Mouse (Mus musculus) midbrain, embryonic 15.5 days (tissue): ENCODE data around the gene Gas7. TPM values are rescaled to one million over a fixed set of nuclear protein-coding genes. Genes with fewer than 3 reads are reported as not detected.

ENCODE experiments used
- ATAC-seq: fragments of 200-750 bp; cut with Nextera tagmentation; replicated peaks from 2 replicates; pipeline ENCODE4 v1.8.0; 2017; ENCODE audit warnings: moderate TSS enrichment
- H3K27ac ChIP-seq: fragments of 300-500 bp; sonication (generic); 2 replicates; pipeline ENCODE4 v1.5.1; 2015; ENCODE audit warnings: mild to moderate bottlenecking, inconsistent platforms
- H3K27me3 ChIP-seq: fragments of 300-500 bp; sonication (generic); replicated peaks from 2 replicates; pipeline ENCODE4 v1.6.1; 2015; ENCODE audit warnings: inconsistent platforms
- H3K36me3 ChIP-seq: fragments of 300-500 bp; sonication (generic); replicated peaks from 2 replicates; pipeline ENCODE4 v1.6.1; 2015; ENCODE audit warnings: inconsistent platforms
- H3K4me1 ChIP-seq: fragments of 300-500 bp; sonication (generic); 2 replicates; pipeline ENCODE4 v1.6.1; 2015; ENCODE audit warnings: inconsistent platforms
- H3K4me2 ChIP-seq: fragments of 300-500 bp; sonication (generic); 2 replicates; pipeline ENCODE4 v1.6.1; 2015; ENCODE audit warnings: inconsistent platforms, mild to moderate bottlenecking, moderate library complexity
- H3K4me3 ChIP-seq: fragments of 300-500 bp; sonication (generic); 2 replicates; pipeline ENCODE4 v1.5.1; 2015; ENCODE audit warnings: mild to moderate bottlenecking, inconsistent platforms
- H3K9ac ChIP-seq: fragments of 300-500 bp; sonication (generic); 2 replicates; pipeline ENCODE4 v1.6.1; 2015; ENCODE audit warnings: mild to moderate bottlenecking, inconsistent platforms
- H3K9me3 ChIP-seq: fragments of 300-500 bp; sonication (generic); 2 replicates; pipeline ENCODE4 v1.6.1; 2016; ENCODE audit warnings: inconsistent platforms
- WGBS: fragments of 180-500 bp; shearing (Covaris S2); methylation state at CpG from one replicate; pipeline ENCODE4 v1.1.7; 2015; ENCODE audit warnings: mixed read lengths; 5-methylcytosine and 5-hydroxymethylcytosine counted together
- polyA plus RNA-seq: library from polyadenylated mRNA; unstranded; fragments of >200 nt; fragmentation: Nextera tagmentation; extraction: Ambion mirVana; gene quantifications from 2 replicates; pipeline ENCODE4 v1.2.1, GENCODE M21; 2015

Gas7 gene
- polyA plus RNA-seq, 1 experiment from 2014 or later: 36.1 TPM

GRCm38 (mm10) chr11:67727095-67727494, 271.9 kb downstream of the Gas7 start:
- Histone ChIP-seq H3K4me2 (no peak overlapping the region), H3K27ac (no peak overlapping the region), H3K9ac (no peak overlapping the region), H3K4me1 (no peaks in the 10 kb centered on the region), H3K9me3 (no peaks in the 10 kb centered on the region), H3K36me3 (no peaks in the 10 kb centered on the region), H3K27me3 (no peaks in the 10 kb centered on the region), H3K4me3 (no peak overlapping the region)
- WGBS: 83% methylated on average over 6 of the region's 6 CpGs
- ATAC-seq: no peak

GRCm38 (mm10) chr11:67728726-67729125, 273.5 kb downstream of the Gas7 start:
- H3K4me3 ChIP-seq: no peak overlapping the region
- H3K9ac ChIP-seq: no peak overlapping the region
- ATAC-seq: no peak
- no peaks in the 10 kb centered on the region for H3K4me1 ChIP-seq
- no peak overlapping the region for H3K4me2 ChIP-seq
- H3K27me3 ChIP-seq: no peaks in the 10 kb centered on the region
- H3K9me3 ChIP-seq: no peaks in the 10 kb centered on the region
- H3K27ac ChIP-seq: no peak overlapping the region
- no peaks in the 10 kb centered on the region for H3K36me3 ChIP-seq

- H3K4me1 ChIP-seq: no peaks in the 10 kb centered on the region
- no peak overlapping the region for H3K9ac ChIP-seq
- no peaks in the 10 kb centered on the region for H3K27me3 ChIP-seq
- H3K27ac ChIP-seq: no peak overlapping the region
- H3K4me2 ChIP-seq: no peak overlapping the region
- no peaks in the 10 kb centered on the region for H3K9me3 ChIP-seq
- no peak overlapping the region for H3K4me3 ChIP-seq
- ATAC-seq: no peak
- 100% methylated on average over 2 of the region's 2 CpGs for WGBS
- H3K36me3 ChIP-seq: no peaks in the 10 kb centered on the region
These were observed 275.8 kb downstream of the Gas7 start for GRCm38 (mm10) chr11:67731056-67731455.

GRCm38 (mm10) chr11:67733726-67734125, 278.5 kb downstream of the Gas7 start:
- WGBS: 89% methylated on average over 1 of the region's 1 CpGs
- Histone ChIP-seq H3K9me3 (no peaks in the 10 kb centered on the region), H3K36me3 (no peaks in the 10 kb centered on the region), H3K4me1 (no peaks in the 10 kb centered on the region), H3K27ac (no peak overlapping the region), H3K9ac (no peak overlapping the region), H3K27me3 (no peaks in the 10 kb centered on the region), H3K4me2 (no peak overlapping the region), H3K4me3 (no peak overlapping the region)
- no peak for ATAC-seq

- WGBS: 70% methylated on average over 3 of the region's 3 CpGs
- H3K27ac ChIP-seq: no peak overlapping the region
- no peak for ATAC-seq
These were observed 279.4 kb downstream of the Gas7 start for GRCm38 (mm10) chr11:67734597-67734996.

GRCm38 (mm10) chr11:67738345-67738744, 283.1 kb downstream of the Gas7 start:
- H3K4me3 ChIP-seq: no peak overlapping the region
- H3K27me3 ChIP-seq: no peaks in the 10 kb centered on the region
- no peak overlapping the region for H3K4me2 ChIP-seq
- H3K36me3 ChIP-seq: no peaks in the 10 kb centered on the region
- 86% methylated on average over 6 of the region's 6 CpGs for WGBS
- no peaks in the 10 kb centered on the region for H3K9me3 ChIP-seq
- ATAC-seq: no peak
- no peak overlapping the region for H3K27ac ChIP-seq
- H3K4me1 ChIP-seq: no peaks in the 10 kb centered on the region
- no peak overlapping the region for H3K9ac ChIP-seq

More at GRCm38 (mm10) chr11:67734597-67734996, 279.4 kb downstream of the Gas7 start:
- H3K9me3 ChIP-seq: no peaks in the 10 kb centered on the region
- no peak overlapping the region for H3K4me3 ChIP-seq
- no peaks in the 10 kb centered on the region for H3K36me3 ChIP-seq
- H3K9ac ChIP-seq: no peak overlapping the region
- H3K4me2 ChIP-seq: no peak overlapping the region
- H3K4me1 ChIP-seq: no peaks in the 10 kb centered on the region
- no peaks in the 10 kb centered on the region for H3K27me3 ChIP-seq

Other genes with a start within 250 kb of the Gas7 start
- gene Myh4, start 217.4 kb upstream of the Gas7 start, polyA plus RNA-seq: 0.14 and 0.17 TPM in 2 replicates
- gene Myh8, start 178.3 kb upstream of the Gas7 start, polyA plus RNA-seq: 0.89 and 1.8 TPM in 2 replicates
- 0.10 TPM in 2 replicates for gene Myh13, start 133.8 kb upstream of the Gas7 start, polyA plus RNA-seq
- not detected in 2 replicates for gene Rcvrn, start 239.9 kb downstream of the Gas7 start, polyA plus RNA-seq